Mouse (Mus musculus) mammary gland, adult 2 months (tissue): ENCODE measurements around the gene Hpca. TPM values are rescaled to one million over a fixed set of nuclear protein-coding genes. Genes with fewer than 3 reads are reported as not detected.

Experiments used
- polyA plus RNA-seq: library from polyadenylated mRNA; depleted of rRNA; stranded (reverse); fragments of >200 nt; gene quantifications from 2 replicates; pipeline ENCODE4 v1.2.3, GENCODE M21; 2012; ENCODE audit warnings: low replicate concordance; rRNA removed

Hpca gene
- polyA plus RNA-seq: 3.0 and 3.8 TPM in 2 replicates

DNA sequence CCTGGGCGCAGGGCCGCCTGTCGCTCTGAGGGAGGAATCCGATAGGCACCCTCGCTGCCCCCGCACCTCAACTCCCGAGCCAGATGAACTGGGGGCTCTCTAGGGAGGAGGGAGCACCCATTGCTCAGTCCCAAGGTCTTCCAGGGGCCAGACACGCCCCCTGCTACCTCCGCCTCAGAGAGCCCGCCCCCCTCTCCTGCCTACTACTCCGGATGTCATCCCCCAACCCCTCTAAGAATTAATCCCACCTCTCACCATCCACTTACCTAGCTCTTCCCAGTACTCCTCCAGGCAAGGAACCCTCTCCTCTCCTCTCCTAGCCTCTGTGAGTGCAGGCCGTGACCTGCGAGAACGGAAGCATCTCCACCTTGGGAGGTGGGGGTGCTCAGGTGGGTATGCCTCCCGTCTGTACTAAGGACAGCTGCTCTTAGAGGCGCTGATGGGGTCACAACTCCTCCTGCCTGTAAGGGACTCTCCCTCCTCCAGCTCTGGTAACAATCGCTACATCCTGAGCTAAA lies at the start of gene Hpca:
TSS of gene Hpca (minus strand) at position 468 of the 518 bp plus-strand sequence.

DNA sequence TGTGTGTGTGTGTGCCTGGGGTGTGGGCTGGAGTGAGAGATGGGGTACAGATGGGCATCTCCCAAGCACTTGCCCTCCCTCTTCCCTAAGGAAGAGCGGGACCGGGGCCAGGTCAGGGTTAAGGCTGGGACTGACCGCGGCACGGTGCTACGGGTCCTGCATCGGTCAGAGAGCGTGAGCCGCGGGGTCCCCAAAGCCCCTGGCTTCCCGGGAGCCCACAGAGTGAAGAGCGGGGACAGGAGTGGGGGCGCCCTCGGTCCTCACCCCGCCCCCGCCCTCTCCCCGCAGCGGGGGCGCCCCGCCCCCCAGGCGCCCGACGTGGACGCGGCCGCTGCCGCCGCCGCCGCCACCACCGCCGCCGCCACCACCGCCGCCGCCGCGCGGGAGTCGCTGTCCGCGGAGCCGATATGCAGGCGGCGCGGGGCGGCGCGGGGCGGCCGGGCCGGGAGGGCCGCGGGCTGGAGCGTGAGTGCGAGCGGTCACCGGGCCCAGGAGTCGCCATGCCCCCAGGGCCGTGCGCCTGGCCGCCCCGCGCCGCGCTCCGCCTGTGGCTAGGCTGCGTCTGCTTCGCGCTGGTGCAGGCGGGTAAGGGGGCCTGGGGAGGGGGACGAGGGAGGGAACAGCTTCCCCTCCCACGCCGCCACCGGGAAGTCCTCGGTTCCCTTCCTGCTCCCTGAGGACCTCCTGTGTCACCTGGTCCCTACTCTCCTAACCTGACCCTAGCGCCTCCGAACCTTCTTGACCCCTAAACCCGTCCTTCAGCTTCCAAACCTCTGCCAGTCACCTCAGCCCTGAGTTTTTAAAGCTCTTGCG lies 14.9 kb upstream of the Hpca start, which contains the start of gene Fndc5:
TSS of gene Fndc5 (plus strand) at position 421 of the 813 bp plus-strand sequence.

DNA sequence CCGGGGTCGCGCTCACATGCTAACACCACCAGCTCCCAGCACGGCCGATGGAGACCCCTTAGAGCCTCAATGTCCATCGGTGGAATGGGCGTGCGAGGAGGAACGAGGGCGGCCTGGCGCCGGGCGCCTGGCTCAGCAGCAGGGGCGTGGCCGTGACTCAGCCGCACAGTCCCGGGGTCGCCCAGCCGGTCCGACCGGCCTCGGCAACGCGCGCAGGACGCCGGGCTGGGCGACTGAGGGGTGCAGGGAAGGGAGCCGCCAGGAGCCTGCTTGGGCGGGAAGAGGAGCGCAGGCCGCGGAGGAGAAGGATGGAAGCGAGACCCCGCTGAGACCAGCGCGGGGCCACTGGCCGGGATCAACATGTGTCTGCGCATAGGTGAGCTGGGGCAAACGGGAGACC lies 16.5 kb downstream of the Hpca start, which contains the start of gene Tmem54:
TSS of gene Tmem54 (plus strand) at position 193 of the 400 bp plus-strand sequence.

Other genes with a start within 250 kb of the Hpca start
- 6.1 and 13.2 TPM in 2 replicates for gene Trim62, start 238.5 kb downstream of the Hpca start, polyA plus RNA-seq
- gene Azin2, start 159.6 kb downstream of the Hpca start, polyA plus RNA-seq: 17.9 and 25.6 TPM in 2 replicates
- 94.7 and 102 TPM in 2 replicates for gene Ak2, start 130.1 kb downstream of the Hpca start, polyA plus RNA-seq
- 45.6 and 141 TPM in 2 replicates for gene Rnf19b, start 63.8 kb downstream of the Hpca start, polyA plus RNA-seq
- gene Tmem54, start 16.5 kb downstream of the Hpca start, polyA plus RNA-seq: 13.9 and 16.2 TPM in 2 replicates
- 1.5 and 9.3 TPM in 2 replicates for gene Fndc5, start 15.0 kb upstream of the Hpca start, polyA plus RNA-seq
- 13.7 and 23.0 TPM in 2 replicates for gene S100pbp, start 67.7 kb upstream of the Hpca start, polyA plus RNA-seq
- gene Yars, start 67.7 kb upstream of the Hpca start, polyA plus RNA-seq: 11.3 and 16.7 TPM in 2 replicates
- 24.0 and 41.3 TPM in 2 replicates for gene C77080, start 139.4 kb upstream of the Hpca start, polyA plus RNA-seq
- gene Sync, start 165.6 kb upstream of the Hpca start, polyA plus RNA-seq: 0.90 and 3.5 TPM in 2 replicates
- 18.0 and 32.5 TPM in 2 replicates for gene Rbbp4, start 213.3 kb upstream of the Hpca start, polyA plus RNA-seq
- gene Zbtb8os, start 213.7 kb upstream of the Hpca start, polyA plus RNA-seq: 8.7 and 14.4 TPM in 2 replicates